Mouse (Mus musculus) megakaryocyte, embryonic 14.5 days (primary cell): ENCODE data around the gene Slc44a3. TPM values are rescaled to one million over a fixed set of nuclear protein-coding genes. Genes with fewer than 3 reads are reported as not detected.

ENCODE experiments used
- H3K27me3 ChIP-seq: replicated peaks from 2 replicates; pipeline ENCODE3; 2012; ENCODE audit warnings: inconsistent platforms
- H3K36me3 ChIP-seq: replicated peaks from 2 replicates; pipeline ENCODE3; 2012; ENCODE audit warnings: low read length, inconsistent platforms, mixed read lengths
- H3K4me1 ChIP-seq: 2 replicates; pipeline ENCODE4 v1.6.1; 2012; ENCODE audit warnings: inconsistent platforms
- H3K4me3 ChIP-seq: replicated peaks from 2 replicates; pipeline ENCODE3; 2012; ENCODE audit warnings: moderate library complexity, mild to moderate bottlenecking, inconsistent platforms
- H3K9me3 ChIP-seq: 2 replicates; pipeline ENCODE4 v1.6.1; 2012; ENCODE audit warnings: inconsistent platforms
- FLI1 ChIP-seq: IDR thresholded peaks from 2 replicates; pipeline ENCODE4 v1.6.1; 2012; ENCODE audit warnings: low read length, inconsistent platforms, mixed read lengths
- GATA1 ChIP-seq: IDR thresholded peaks from 3 replicates; pipeline ENCODE4 v1.6.1; 2012; ENCODE audit warnings: mixed read lengths, low read length, inconsistent platforms, borderline replicate concordance
- polyA plus RNA-seq: library from polyadenylated mRNA; stranded (reverse); fragments of >175 nt; gene quantifications from 2 replicates; pipeline ENCODE4 v1.2.3, GENCODE M21; 2012; ENCODE audit warnings: low replicate concordance; ENCODE audit not compliant: insufficient read depth

The Slc44a3 gene
- not detected in 2 replicates for polyA plus RNA-seq

- no peaks in the 10 kb centered on the region for H3K36me3 ChIP-seq
- peaks cover 57% of the 10 kb centered on the region for H3K27me3 ChIP-seq
- no peaks in the 10 kb centered on the region for H3K9me3 ChIP-seq
- TF ChIP-seq FLI1 (no peak), GATA1 (no peak)
- peak within 1 kb of the TSS; percentile 33 for H3K4me3 ChIP-seq
- peaks cover 16% of the 10 kb centered on the region for H3K4me1 ChIP-seq
Observed at GRCm38 (mm10) chr3:121532176-121532575, at the start of gene Slc44a3. Gene Slc44a3, minus strand, starts transcription at chr3:121532404.

- no peaks in the 10 kb centered on the region for H3K9me3 ChIP-seq
- H3K27me3 ChIP-seq = no peaks in the 10 kb centered on the region
- H3K4me1 ChIP-seq = peaks cover 70% of the 10 kb centered on the region
Observed at GRCm38 (mm10) chr3:121579880-121580549, 47.8 kb upstream of the Slc44a3 start.

GRCm38 (mm10) chr3:121579402-121579801 is 47.2 kb upstream of the Slc44a3 start:
- H3K36me3 ChIP-seq = no peaks in the 10 kb centered on the region
- no peaks in the 10 kb centered on the region for H3K9me3 ChIP-seq
- TF ChIP-seq GATA1 = no peak
- TF ChIP-seq FLI1 = no peak
- H3K27me3 ChIP-seq = no peaks in the 10 kb centered on the region
- peak overlapping the region; percentile 56 for H3K4me3 ChIP-seq
- H3K4me1 ChIP-seq = peaks cover 64% of the 10 kb centered on the region

More at GRCm38 (mm10) chr3:121579880-121580549, 47.8 kb upstream of the Slc44a3 start:
- Histone ChIP-seq H3K36me3 (no peaks in the 10 kb centered on the region), H3K4me3 (peak overlapping the region; percentile 57)
- TF ChIP-seq GATA1 (no peak), FLI1 (no peak)

GRCm38 (mm10) chr3:121578706-121579105 is 46.5 kb upstream of the Slc44a3 start:
- Histone ChIP-seq H3K4me3 (no peak overlapping the region), H3K36me3 (no peaks in the 10 kb centered on the region), H3K9me3 (no peaks in the 10 kb centered on the region), H3K27me3 (no peaks in the 10 kb centered on the region), H3K4me1 (peaks cover 57% of the 10 kb centered on the region)
- TF ChIP-seq GATA1 (no peak), FLI1 (no peak)

- Histone ChIP-seq H3K9me3 (0 out of 2 replicates have a peak, but pooled peaks cover under 1% of the 10 kb centered on the region), H3K36me3 (no peaks in the 10 kb centered on the region), H3K4me3 (no peak overlapping the region), H3K27me3 (no peaks in the 10 kb centered on the region), H3K4me1 (peaks cover 52% of the 10 kb centered on the region)
- TF ChIP-seq FLI1 (no peak), GATA1 (no peak)
Observed at GRCm38 (mm10) chr3:121577641-121578040, 45.4 kb upstream of the Slc44a3 start.

- Histone ChIP-seq H3K4me3 (no peak overlapping the region), H3K9me3 (0 out of 2 replicates have a peak, but pooled peaks cover 5% of the 10 kb centered on the region), H3K27me3 (no peaks in the 10 kb centered on the region), H3K36me3 (peaks cover 3% of the 10 kb centered on the region), H3K4me1 (peaks cover 50% of the 10 kb centered on the region)
- TF ChIP-seq GATA1 (no peak), FLI1 (no peak)
Observed at GRCm38 (mm10) chr3:121577032-121577591, 44.9 kb upstream of the Slc44a3 start.

GRCm38 (mm10) chr3:121576367-121576766 is 44.2 kb upstream of the Slc44a3 start:
- peaks cover 3% of the 10 kb centered on the region for H3K36me3 ChIP-seq
- no peak overlapping the region for H3K4me3 ChIP-seq
- H3K4me1 ChIP-seq = peaks cover 47% of the 10 kb centered on the region
- TF ChIP-seq GATA1 (no peak), FLI1 (no peak)
- 0 out of 2 replicates have a peak, but pooled peaks cover 10% of the 10 kb centered on the region for H3K9me3 ChIP-seq
- no peaks in the 10 kb centered on the region for H3K27me3 ChIP-seq

- TF ChIP-seq FLI1 = no peak
- TF ChIP-seq GATA1 = no peak
- Histone ChIP-seq H3K9me3 (0 out of 2 replicates have a peak, but pooled peaks cover 13% of the 10 kb centered on the region), H3K36me3 (peaks cover 3% of the 10 kb centered on the region), H3K4me3 (no peak overlapping the region), H3K27me3 (peaks cover 5% of the 10 kb centered on the region), H3K4me1 (peaks cover 32% of the 10 kb centered on the region)
Observed at GRCm38 (mm10) chr3:121574386-121574785, 42.2 kb upstream of the Slc44a3 start.

- H3K9me3 ChIP-seq = 0 out of 2 replicates have a peak, but pooled peaks cover 13% of the 10 kb centered on the region
- H3K36me3 ChIP-seq = peaks cover 3% of the 10 kb centered on the region
- TF ChIP-seq GATA1 = no peak
- no peak for TF ChIP-seq FLI1
- peaks cover 30% of the 10 kb centered on the region for H3K4me1 ChIP-seq
- peaks cover 5% of the 10 kb centered on the region for H3K27me3 ChIP-seq
- H3K4me3 ChIP-seq = no peak overlapping the region
Observed at GRCm38 (mm10) chr3:121573858-121574257, 41.7 kb upstream of the Slc44a3 start.

GRCm38 (mm10) chr3:121571491-121571890 is 39.3 kb upstream of the Slc44a3 start:
- Histone ChIP-seq H3K36me3 (peaks cover 3% of the 10 kb centered on the region), H3K4me1 (peaks cover 9% of the 10 kb centered on the region; the same call in 1 of the 2 replicates), H3K9me3 (0 out of 2 replicates have a peak, but pooled peaks cover 13% of the 10 kb centered on the region), H3K4me3 (peak overlapping the region; percentile 9), H3K27me3 (peaks cover 7% of the 10 kb centered on the region)
- no peak for TF ChIP-seq GATA1
- TF ChIP-seq FLI1 = no peak
